Mouse (Mus musculus): ENCODE data around the gene Gbf1. TPM values are rescaled to one million over a fixed set of nuclear protein-coding genes. Genes with fewer than 3 reads are reported as not detected.

The Gbf1 gene
- total and polyA plus RNA-seq, 3 experiments: 8.6 to 26.1 (median 18.7) TPM

GRCm38 (mm10) chr19:46320076-46320785 is 167.9 kb downstream of the Gbf1 start:
- H3K9ac ChIP-seq (ENCODE audit: insufficient read depth, low read depth): no peak overlapping the region
- H3K4me2 ChIP-seq (ENCODE audit: insufficient read depth, low read depth, poor library complexity, severe bottlenecking): no peak overlapping the region
- no peak for DNase-seq (ENCODE audit: extremely low read depth)
- no peaks in the 10 kb centered on the region for H3K79me2 ChIP-seq (replicated peaks; ENCODE audit: control insufficient read depth, extremely low read depth, insufficient read depth, poor library complexity, severe bottlenecking)
- peaks cover 8% of the 10 kb centered on the region for H3K9me3 ChIP-seq (replicated peaks; ENCODE audit: low read length)
- no peak overlapping the region for H3K27ac ChIP-seq (ENCODE audit: insufficient read depth, low read depth)
- dilution Hi-C loops (cut with MboI; ENCODE audit: extremely low pct_ligation_motif_present, extremely low pct_unique_long_range_greater_than_20kb, low sequenced_read_pairs) (no loop called here), in situ Hi-C loops (cut with MboI; ENCODE audit: low pct_ligation_motif_present, low pct_unique_long_range_greater_than_20kb, low sequenced_read_pairs) (no loop called here)
- H3K36me3 ChIP-seq (replicated peaks in 1 of 2; ENCODE audit: control insufficient read depth in 1 of 2, insufficient read depth in 1 of 2, low read length in 1 of 2): peaks cover 0 to 17% of the 10 kb centered on the region in 2 experiments
- H3K4me1 ChIP-seq (ENCODE audit: control insufficient read depth in 1 of 2, insufficient read depth in 2 of 2): peaks cover 3 to 66% of the 10 kb centered on the region in 2 experiments; a peak in 2 of 4 replicates
- TF ChIP-seq MXI1 (IDR thresholded peaks at IDR 0.05; ENCODE audit: low read depth, low read length): no peak
- no peak for TF ChIP-seq ZC3H11A (IDR thresholded peaks at IDR 0.05; ENCODE audit: low read depth, low read length)
- TF ChIP-seq POLR2A (IDR thresholded peaks at IDR 0.05; ENCODE audit: low read depth, low read length): no peak
- TF ChIP-seq CHD1 (IDR thresholded peaks at IDR 0.05; ENCODE audit: low read depth, low read length): no peak
- TF ChIP-seq MYC (IDR thresholded peaks at IDR 0.05; ENCODE audit: low read depth, low read length): no peak
- TF ChIP-seq JUND (conservative IDR thresholded peaks at IDR 0.05; ENCODE audit: low read depth, low read length): no peak
- no peak for TF ChIP-seq ETS1 (conservative IDR thresholded peaks at IDR 0.05; ENCODE audit: low read depth, low read length)
- H3K27me3 ChIP-seq (replicated peaks): peaks cover 26% of the 10 kb centered on the region
- H3K4me3 ChIP-seq (replicated peaks in 1 of 3; ENCODE audit: low read depth in 2 of 3, low read length in 2 of 3, poor library complexity in 1 of 3): no peak overlapping the region

GRCm38 (mm10) chr19:46321101-46321943 is 169.0 kb downstream of the Gbf1 start:
- peaks cover 0 to 15% of the 10 kb centered on the region in 2 experiments for H3K36me3 ChIP-seq (replicated peaks in 1 of 2; ENCODE audit: control insufficient read depth in 1 of 2, insufficient read depth in 1 of 2, low read length in 1 of 2)
- H3K9me3 ChIP-seq (replicated peaks; ENCODE audit: low read length): peaks cover 8% of the 10 kb centered on the region
- H3K27ac ChIP-seq (ENCODE audit: insufficient read depth, low read depth): no peak overlapping the region
- DNase-seq (ENCODE audit: extremely low read depth): peak; percentile 58
- dilution Hi-C loops (cut with MboI; ENCODE audit: extremely low pct_ligation_motif_present, extremely low pct_unique_long_range_greater_than_20kb, low sequenced_read_pairs) (no loop called here), in situ Hi-C loops (cut with MboI; ENCODE audit: low pct_ligation_motif_present, low pct_unique_long_range_greater_than_20kb, low sequenced_read_pairs) (no loop called here)
- H3K4me3 ChIP-seq (replicated peaks in 1 of 3; ENCODE audit: low read depth in 2 of 3, low read length in 2 of 3, poor library complexity in 1 of 3): no peak overlapping the region
- no peak overlapping the region for H3K9ac ChIP-seq (ENCODE audit: insufficient read depth, low read depth)
- peaks cover 4 to 55% of the 10 kb centered on the region in 2 experiments; a peak in 3 of 4 replicates for H3K4me1 ChIP-seq (ENCODE audit: control insufficient read depth in 1 of 2, insufficient read depth in 2 of 2)
- peaks cover 35% of the 10 kb centered on the region for H3K27me3 ChIP-seq (replicated peaks)
- TF ChIP-seq MXI1 (IDR thresholded peaks at IDR 0.05; ENCODE audit: low read depth, low read length) (peak; percentile 49; the same call in 1 of the 2 replicates), JUND (conservative IDR thresholded peaks at IDR 0.05; ENCODE audit: low read depth, low read length) (no peak)
- no peaks in the 10 kb centered on the region for H3K79me2 ChIP-seq (replicated peaks; ENCODE audit: control insufficient read depth, extremely low read depth, insufficient read depth, poor library complexity, severe bottlenecking)
- H3K4me2 ChIP-seq (ENCODE audit: insufficient read depth, low read depth, poor library complexity, severe bottlenecking): no peak overlapping the region

GRCm38 (mm10) chr19:46322144-46322995 is 170.1 kb downstream of the Gbf1 start:
- Histone ChIP-seq H3K9ac (ENCODE audit: insufficient read depth, low read depth) (no peak overlapping the region), H3K9me3 (replicated peaks; ENCODE audit: low read length) (peaks cover 6% of the 10 kb centered on the region), H3K4me2 (ENCODE audit: insufficient read depth, low read depth, poor library complexity, severe bottlenecking) (no peak overlapping the region), H3K36me3 (replicated peaks in 1 of 2; ENCODE audit: control insufficient read depth in 1 of 2, insufficient read depth in 1 of 2, low read length in 1 of 2) (peaks cover 0 to 8% of the 10 kb centered on the region in 2 experiments), H3K4me1 (ENCODE audit: control insufficient read depth in 1 of 2, insufficient read depth in 2 of 2) (peaks cover 6 to 54% of the 10 kb centered on the region in 2 experiments; a peak in 3 of 4 replicates), H3K27me3 (replicated peaks) (peaks cover 44% of the 10 kb centered on the region), H3K27ac (ENCODE audit: insufficient read depth, low read depth) (no peak overlapping the region), H3K4me3 (replicated peaks in 1 of 3; ENCODE audit: low read depth in 2 of 3, low read length in 2 of 3, poor library complexity in 1 of 3) (no peak overlapping the region), H3K79me2 (replicated peaks; ENCODE audit: control insufficient read depth, extremely low read depth, insufficient read depth, poor library complexity, severe bottlenecking) (no peaks in the 10 kb centered on the region)
- no peak for DNase-seq (ENCODE audit: extremely low read depth)
- in situ Hi-C loops (cut with MboI; ENCODE audit: low pct_ligation_motif_present, low pct_unique_long_range_greater_than_20kb, low sequenced_read_pairs) (no loop called here), dilution Hi-C loops (cut with MboI; ENCODE audit: extremely low pct_ligation_motif_present, extremely low pct_unique_long_range_greater_than_20kb, low sequenced_read_pairs) (no loop called here)
- TF ChIP-seq RCOR1 (conservative IDR thresholded peaks at IDR 0.05; ENCODE audit: low read depth, low read length): no peak
- no peak for TF ChIP-seq SMC3 (IDR thresholded peaks at IDR 0.05; ENCODE audit: low read depth, low read length)
- TF ChIP-seq MAFK (IDR thresholded peaks at IDR 0.05; ENCODE audit: insufficient replicate concordance, low read length): no peak
- TF ChIP-seq MXI1 (IDR thresholded peaks at IDR 0.05; ENCODE audit: low read depth, low read length): no peak
- no peak for TF ChIP-seq TBP (conservative IDR thresholded peaks at IDR 0.05; ENCODE audit: low read depth, low read length)
- TF ChIP-seq USF2 (conservative IDR thresholded peaks at IDR 0.05; ENCODE audit: low read depth, low read length): no peak
